Mouse (Mus musculus): ENCODE measurements around the gene Cldn4. TPM values are rescaled to one million over a fixed set of nuclear protein-coding genes. Genes with fewer than 3 reads are reported as not detected.
A peak's percentile ranks its signal among the peaks of the same experiment; 100 is the strongest.

The Cldn4 gene
- polyA plus RNA-seq, 1 experiment, result 259 TPM

DNA sequence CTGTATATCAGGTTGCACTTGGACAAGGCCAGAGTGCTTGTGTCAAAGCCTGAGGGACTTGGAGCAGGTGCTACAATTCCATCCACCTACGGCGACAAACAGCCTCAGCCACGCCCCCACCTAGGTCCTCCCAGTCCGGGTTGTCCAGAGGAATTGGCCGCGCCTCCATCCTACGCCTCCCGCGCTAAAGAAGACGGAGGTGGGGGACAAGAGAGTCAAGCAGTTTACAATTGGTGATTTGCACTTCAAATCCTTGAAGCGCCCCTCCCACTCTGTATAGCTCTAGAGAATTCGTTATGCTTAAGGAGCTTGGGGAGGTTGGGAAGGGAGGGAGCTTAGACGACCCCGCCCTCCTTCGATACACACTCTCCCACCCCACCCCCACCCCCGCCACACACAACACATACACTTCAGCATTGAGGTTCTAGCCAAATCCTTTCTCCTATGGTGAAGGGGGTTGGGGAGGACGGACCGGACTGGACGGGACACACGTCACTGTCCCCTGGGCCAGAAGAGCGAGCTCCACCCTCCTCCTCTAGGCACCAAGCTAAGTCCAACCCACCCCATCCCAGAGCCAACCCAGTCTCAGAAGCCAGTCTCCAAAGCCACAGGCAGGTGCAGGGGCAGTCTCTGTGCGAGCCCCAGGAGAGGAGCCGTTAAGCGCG is 39.0 kb upstream of the Cldn4 start, which contains the start of gene Cldn3:
Gene Cldn3 (plus strand): TSS at position 582 of the 665 bp plus-strand sequence.
- H3K27ac ChIP-seq (ENCODE audit: insufficient read depth, low read length), result peak within 1 kb of the TSS; percentile 31; the same call in 1 of the 2 replicates

DNA sequence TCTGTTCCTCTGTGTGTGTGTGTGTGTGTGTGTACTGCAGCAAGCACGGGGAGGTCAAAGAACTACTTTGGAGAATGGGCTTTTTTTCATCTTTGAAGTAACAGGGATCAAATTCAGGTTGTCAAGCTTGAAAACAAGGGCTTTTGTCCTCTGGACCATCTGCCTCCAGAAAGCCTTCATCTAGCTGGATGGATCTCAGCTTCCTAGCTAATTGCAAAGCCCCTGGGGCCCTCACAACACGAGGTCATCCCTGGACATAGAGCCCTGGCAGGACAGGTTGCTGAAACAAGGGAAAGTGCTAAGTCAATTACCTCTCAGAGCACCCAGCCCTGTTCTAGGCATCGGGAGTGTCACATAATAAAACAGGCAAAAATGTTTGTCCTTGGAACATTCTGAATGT is 37.0 kb upstream of the Cldn4 start:
- Histone ChIP-seq H3K9me3 (replicated peaks; ENCODE audit: control insufficient read depth, insufficient read depth, low read length, poor library complexity, severe bottlenecking) (no peaks in the 10 kb centered on the region), H3K27me3 (ENCODE audit: control insufficient read depth, insufficient read depth, low read length, poor library complexity, severe bottlenecking) (no peaks in the 10 kb centered on the region), H3K9ac (ENCODE audit: low read depth, poor library complexity, severe bottlenecking) (no peak overlapping the region), H3K4me3 (ENCODE audit: low read depth, low read length) (no peak overlapping the region), H3K4me1 (ENCODE audit: control insufficient read depth, insufficient read depth, low read length) (peaks cover 10% of the 10 kb centered on the region), H3K36me3 (ENCODE audit: control insufficient read depth, insufficient read depth, low read length, poor library complexity, severe bottlenecking) (no peaks in the 10 kb centered on the region), H3K27ac (ENCODE audit: insufficient read depth, low read length) (no peak overlapping the region)
- no peak for TF ChIP-seq CTCF (IDR thresholded peaks at IDR 0.05; ENCODE audit: low read depth, low read length)
- 0 out of 2 replicates have a peak, but pooled peaks have one; percentile 20 for TF ChIP-seq EP300 (IDR thresholded peaks at IDR 0.05; ENCODE audit: insufficient read depth, low read depth, low read length)
- no peak for TF ChIP-seq POLR2A (IDR thresholded peaks at IDR 0.05; ENCODE audit: insufficient read depth, low read length)

More for the DNA sequence above, 39.0 kb upstream of the Cldn4 start, which contains the start of gene Cldn3:
- no peaks in the 10 kb centered on the region for H3K9me3 ChIP-seq (replicated peaks; ENCODE audit: control insufficient read depth, insufficient read depth, low read length, poor library complexity, severe bottlenecking)
- H3K4me1 ChIP-seq (ENCODE audit: control insufficient read depth, insufficient read depth, low read length), result peaks cover 11% of the 10 kb centered on the region
- no peaks in the 10 kb centered on the region for H3K36me3 ChIP-seq (ENCODE audit: control insufficient read depth, insufficient read depth, low read length, poor library complexity, severe bottlenecking)
- TF ChIP-seq EP300 (IDR thresholded peaks at IDR 0.05; ENCODE audit: insufficient read depth, low read depth, low read length) (peak; percentile 63; the same call in 1 of the 2 replicates), CTCF (IDR thresholded peaks at IDR 0.05; ENCODE audit: low read depth, low read length) (no peak), POLR2A (IDR thresholded peaks at IDR 0.05; ENCODE audit: insufficient read depth, low read length) (peak; percentile 67)
- peak within 1 kb of the TSS; percentile 28 for H3K9ac ChIP-seq (ENCODE audit: low read depth, poor library complexity, severe bottlenecking)
- H3K4me3 ChIP-seq (ENCODE audit: low read depth, low read length), result peak within 1 kb of the TSS; percentile 67
- no peaks in the 10 kb centered on the region for H3K27me3 ChIP-seq (ENCODE audit: control insufficient read depth, insufficient read depth, low read length, poor library complexity, severe bottlenecking)

DNA sequence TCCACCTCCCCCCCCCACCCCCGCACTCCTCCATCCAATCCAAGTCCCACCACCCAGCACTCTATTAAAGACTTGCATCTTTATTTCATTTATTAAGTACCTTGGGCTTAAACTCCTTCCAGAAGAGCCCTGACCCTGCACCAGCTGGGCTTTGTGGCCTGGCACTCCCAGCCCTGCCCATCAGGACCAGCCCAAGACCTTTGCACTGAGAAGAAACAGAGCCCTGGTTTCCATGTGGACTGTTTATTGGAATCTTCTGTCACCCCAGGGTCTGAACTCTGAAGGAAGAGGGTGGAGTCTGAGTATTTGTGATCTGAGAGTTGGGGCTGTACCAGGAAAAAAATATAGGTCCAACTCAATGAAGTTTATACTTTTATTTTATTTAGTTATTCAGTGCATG is 36.4 kb upstream of the Cldn4 start:
- Histone ChIP-seq H3K9ac (ENCODE audit: low read depth, poor library complexity, severe bottlenecking) (no peak overlapping the region), H3K4me1 (ENCODE audit: control insufficient read depth, insufficient read depth, low read length) (peaks cover 12% of the 10 kb centered on the region), H3K27ac (ENCODE audit: insufficient read depth, low read length) (no peak overlapping the region), H3K4me3 (ENCODE audit: low read depth, low read length) (no peak overlapping the region), H3K27me3 (ENCODE audit: control insufficient read depth, insufficient read depth, low read length, poor library complexity, severe bottlenecking) (no peaks in the 10 kb centered on the region), H3K36me3 (ENCODE audit: control insufficient read depth, insufficient read depth, low read length, poor library complexity, severe bottlenecking) (no peaks in the 10 kb centered on the region), H3K9me3 (replicated peaks; ENCODE audit: control insufficient read depth, insufficient read depth, low read length, poor library complexity, severe bottlenecking) (no peaks in the 10 kb centered on the region)
- TF ChIP-seq EP300 (IDR thresholded peaks at IDR 0.05; ENCODE audit: insufficient read depth, low read depth, low read length), result no peak
- no peak for TF ChIP-seq CTCF (IDR thresholded peaks at IDR 0.05; ENCODE audit: low read depth, low read length)
- no peak for TF ChIP-seq POLR2A (IDR thresholded peaks at IDR 0.05; ENCODE audit: insufficient read depth, low read length)

DNA sequence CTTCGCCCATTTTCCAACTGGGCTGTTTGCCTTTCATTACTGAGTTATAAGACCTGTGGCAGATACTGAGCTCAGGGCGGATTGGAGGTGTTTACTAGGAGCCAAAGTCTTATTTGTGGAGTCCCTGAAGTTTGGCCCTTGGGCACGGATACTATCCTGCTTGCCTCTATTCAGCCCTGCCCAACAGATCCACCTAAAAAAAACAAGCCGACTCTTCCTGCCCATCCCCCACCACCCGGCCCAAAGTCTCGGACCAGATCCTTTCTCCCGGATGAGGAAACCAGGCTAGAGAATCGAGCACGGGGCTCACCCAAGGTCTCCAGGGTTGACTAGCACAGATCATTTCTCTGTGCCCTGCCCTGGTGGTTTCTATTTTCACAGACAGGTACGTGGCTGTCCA is 34.4 kb upstream of the Cldn4 start:
- H3K36me3 ChIP-seq (ENCODE audit: control insufficient read depth, insufficient read depth, low read length, poor library complexity, severe bottlenecking), result no peaks in the 10 kb centered on the region
- H3K4me3 ChIP-seq (ENCODE audit: low read depth, low read length), result peak overlapping the region; percentile 60
- peak overlapping the region; percentile 84 for H3K27ac ChIP-seq (ENCODE audit: insufficient read depth, low read length)
- H3K4me1 ChIP-seq (ENCODE audit: control insufficient read depth, insufficient read depth, low read length), result peaks cover 12% of the 10 kb centered on the region
- TF ChIP-seq EP300 (IDR thresholded peaks at IDR 0.05; ENCODE audit: insufficient read depth, low read depth, low read length) (peak; percentile 68; the same call in 1 of the 2 replicates), CTCF (IDR thresholded peaks at IDR 0.05; ENCODE audit: low read depth, low read length) (no peak)
- H3K9ac ChIP-seq (ENCODE audit: low read depth, poor library complexity, severe bottlenecking), result peak overlapping the region; percentile 73
- H3K9me3 ChIP-seq (replicated peaks; ENCODE audit: control insufficient read depth, insufficient read depth, low read length, poor library complexity, severe bottlenecking), result no peaks in the 10 kb centered on the region
- no peaks in the 10 kb centered on the region for H3K27me3 ChIP-seq (ENCODE audit: control insufficient read depth, insufficient read depth, low read length, poor library complexity, severe bottlenecking)

DNA sequence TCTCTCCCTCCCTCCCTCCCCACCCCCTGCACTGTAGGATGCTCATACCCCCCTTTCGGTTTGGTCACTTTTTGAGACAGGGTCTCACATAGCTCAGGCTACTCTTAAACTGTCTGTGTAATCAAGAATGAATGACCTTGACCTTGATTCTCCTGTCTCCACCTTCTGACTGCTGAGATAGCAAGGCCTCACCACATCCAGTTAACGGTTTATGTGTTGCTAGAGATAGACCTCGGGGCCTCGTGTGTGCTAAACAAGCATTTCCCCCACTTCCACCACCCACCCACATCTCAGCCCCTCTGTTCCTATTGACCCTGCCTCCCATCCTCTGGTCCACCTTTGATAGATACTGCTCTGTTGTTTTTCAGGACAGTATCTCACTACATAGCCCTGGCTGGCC is 31.1 kb upstream of the Cldn4 start:
- Histone ChIP-seq H3K9ac (ENCODE audit: low read depth, poor library complexity, severe bottlenecking) (no peak overlapping the region), H3K4me1 (ENCODE audit: control insufficient read depth, insufficient read depth, low read length) (peaks cover 5% of the 10 kb centered on the region), H3K27ac (ENCODE audit: insufficient read depth, low read length) (no peak overlapping the region), H3K9me3 (replicated peaks; ENCODE audit: control insufficient read depth, insufficient read depth, low read length, poor library complexity, severe bottlenecking) (no peaks in the 10 kb centered on the region), H3K27me3 (ENCODE audit: control insufficient read depth, insufficient read depth, low read length, poor library complexity, severe bottlenecking) (no peaks in the 10 kb centered on the region), H3K36me3 (ENCODE audit: control insufficient read depth, insufficient read depth, low read length, poor library complexity, severe bottlenecking) (no peaks in the 10 kb centered on the region), H3K4me3 (ENCODE audit: low read depth, low read length) (no peak overlapping the region)
- no peak for TF ChIP-seq EP300 (IDR thresholded peaks at IDR 0.05; ENCODE audit: insufficient read depth, low read depth, low read length)
- no peak for TF ChIP-seq POLR2A (IDR thresholded peaks at IDR 0.05; ENCODE audit: insufficient read depth, low read length)
- TF ChIP-seq CTCF (IDR thresholded peaks at IDR 0.05; ENCODE audit: low read depth, low read length), result no peak

DNA sequence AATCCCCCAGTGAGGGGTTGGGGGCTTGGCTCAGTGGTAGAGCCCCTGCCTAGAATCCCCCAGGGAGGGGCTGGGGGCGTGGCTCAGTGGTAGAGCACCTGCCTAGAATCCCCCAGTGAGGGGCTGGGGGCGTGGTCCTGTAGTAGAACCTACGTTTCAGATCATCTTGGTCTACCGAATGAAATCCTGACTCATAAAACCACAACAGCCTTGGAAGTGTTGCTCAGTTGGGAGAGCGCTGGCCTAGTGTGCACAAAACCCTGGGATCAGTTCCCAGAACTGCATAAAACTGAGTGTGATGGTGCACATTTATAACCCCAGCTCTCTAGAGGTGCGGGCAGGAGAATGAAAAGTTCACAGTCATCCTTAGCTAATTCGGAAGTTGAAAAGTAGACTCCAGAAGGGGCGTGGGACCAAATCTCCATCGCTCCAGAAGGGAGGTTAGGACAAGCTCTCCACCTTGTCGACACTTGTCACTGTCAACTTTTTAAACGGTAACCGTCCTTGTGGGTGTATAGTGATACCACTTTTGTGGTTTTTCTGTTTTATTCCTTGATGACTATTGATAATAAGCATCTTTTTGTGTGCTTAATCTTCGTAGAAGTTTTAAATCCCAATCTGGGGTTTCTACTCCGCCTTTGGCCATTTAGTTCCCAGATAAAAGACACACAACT is 30.0 kb upstream of the Cldn4 start:
- peaks cover 5% of the 10 kb centered on the region for H3K4me1 ChIP-seq (ENCODE audit: control insufficient read depth, insufficient read depth, low read length)
- H3K9ac ChIP-seq (ENCODE audit: low read depth, poor library complexity, severe bottlenecking), result no peak overlapping the region
- no peak overlapping the region for H3K27ac ChIP-seq (ENCODE audit: insufficient read depth, low read length)
- no peaks in the 10 kb centered on the region for H3K27me3 ChIP-seq (ENCODE audit: control insufficient read depth, insufficient read depth, low read length, poor library complexity, severe bottlenecking)
- no peak overlapping the region for H3K4me3 ChIP-seq (ENCODE audit: low read depth, low read length)
- no peaks in the 10 kb centered on the region for H3K9me3 ChIP-seq (replicated peaks; ENCODE audit: control insufficient read depth, insufficient read depth, low read length, poor library complexity, severe bottlenecking)
- H3K36me3 ChIP-seq (ENCODE audit: control insufficient read depth, insufficient read depth, low read length, poor library complexity, severe bottlenecking), result no peaks in the 10 kb centered on the region
- TF ChIP-seq POLR2A (IDR thresholded peaks at IDR 0.05; ENCODE audit: insufficient read depth, low read length), result no peak
- no peak for TF ChIP-seq CTCF (IDR thresholded peaks at IDR 0.05; ENCODE audit: low read depth, low read length)
- TF ChIP-seq EP300 (IDR thresholded peaks at IDR 0.05; ENCODE audit: insufficient read depth, low read depth, low read length), result no peak
